Mouse (Mus musculus) kidney, adult 2 months (tissue): ENCODE data around the gene Tap1.

Experiments
- CTCF ChIP-seq: fragments of 200-500 bp; conservative IDR thresholded peaks from 2 replicates; pipeline ENCODE4 v1.5.1; 2011; ENCODE audit warnings: low read depth, mild to moderate bottlenecking, control low read depth, low read length, moderate library complexity, mixed read lengths; ENCODE audit not compliant: insufficient read depth, insufficient read length
- POLR2A ChIP-seq: fragments of 200-500 bp; IDR thresholded peaks from one replicate; pipeline ENCODE4 v1.6.1; 2011; ENCODE audit warnings: low read depth, low read length, control low read depth

DNA sequence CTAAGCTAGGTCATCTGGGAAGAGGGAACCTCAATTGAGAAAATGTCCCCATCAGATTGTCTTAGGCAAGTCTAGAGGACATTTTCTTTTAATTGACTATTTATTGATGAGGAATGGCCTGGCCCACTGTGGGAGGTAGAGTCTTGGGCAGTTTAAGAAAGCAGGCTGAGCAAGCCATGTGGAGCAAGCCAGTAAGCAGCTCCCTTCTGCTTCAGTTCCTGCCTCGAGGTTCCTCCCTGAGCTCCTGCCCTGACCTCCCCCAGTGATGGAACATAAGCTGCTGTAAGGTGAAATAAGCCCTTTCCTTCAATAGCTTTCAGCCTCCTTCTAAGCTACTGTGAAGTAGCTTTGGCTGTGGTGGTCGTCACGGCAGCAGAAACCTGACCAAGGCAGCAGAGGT, 50.4 kb downstream of the Tap1 start:
- TF ChIP-seq POLR2A: no peak
- no peak for TF ChIP-seq CTCF
